Mouse (Mus musculus) heart, postnatal 36 days (tissue): ENCODE results near the gene Rmnd5b. TPM values are rescaled to one million over a fixed set of nuclear protein-coding genes. Genes with fewer than 3 reads are reported as not detected.
"Not testable (repeated sequence)": the region's sequence is repeated elsewhere in the genome, so short reads cannot be mapped to it uniquely, and the experiment has no call there.

Experiments used
- DNase-seq, 2 experiments: peaks; one replicate each; pipeline ENCODE4 v3.0.0; 2021 to 2022
- intact Hi-C: fragments of 180-260 bp; cut with DNase I; formaldehyde crosslinking; loops from one replicate; pipeline ENCODE4 v1.15.1; 2025
- total RNA-seq, 2 experiments: library from RNA; stranded (reverse); gene quantifications; 2 replicates each; pipeline ENCODE4 v1.2.3; 2021

Rmnd5b gene
- total RNA-seq, result 10 to 100 TPM; 14.5 to 16.0 TPM

DNA sequence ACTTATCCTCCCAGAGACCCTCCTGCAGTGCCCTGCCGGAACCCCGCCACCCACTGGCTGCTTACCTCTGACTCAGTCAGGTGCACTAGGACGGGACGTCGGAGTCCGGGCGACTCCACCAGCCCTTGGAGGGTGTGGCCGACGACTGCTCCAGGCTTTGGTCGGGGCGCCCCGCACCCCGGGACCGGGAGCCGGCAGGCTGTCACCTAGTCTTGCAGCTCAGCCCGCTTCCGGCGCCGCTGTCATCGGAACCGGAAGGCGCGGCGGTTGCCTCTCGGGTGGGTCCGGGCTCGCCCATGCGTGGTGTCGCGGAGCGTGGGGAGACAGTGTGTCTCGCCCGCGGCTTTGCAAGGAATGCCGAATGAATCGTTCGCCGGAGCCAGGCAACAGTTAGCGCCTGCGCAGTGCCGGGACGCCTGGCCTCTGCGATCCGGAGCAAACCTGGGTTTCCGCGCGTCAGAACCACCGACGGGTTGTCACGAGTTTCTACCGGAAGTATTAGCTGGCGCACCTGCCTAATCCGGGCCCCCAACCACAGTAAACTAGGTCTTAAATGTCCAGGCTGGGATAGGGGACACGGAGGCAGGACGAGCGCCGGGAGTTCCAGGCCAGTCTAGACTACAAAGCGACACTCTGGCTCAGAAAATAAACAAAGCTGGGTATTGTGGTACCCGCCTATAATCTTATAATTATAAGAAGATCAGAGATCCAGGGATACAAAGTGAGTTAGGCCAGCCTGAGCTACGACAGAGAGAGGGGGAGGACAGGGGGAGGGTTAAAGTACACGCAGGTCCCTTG, at the start of gene Rmnd5b:
TSS of gene Rmnd5b (minus strand) at position 372 of the 798 bp plus-strand sequence.
- intact Hi-C loops, result loop anchor here (5.0 kb wide), 1 partner anchor 47 kb away; no protein-coding TSS in a partner anchor
- DNase-seq, result peak; percentile 85 to 91

DNA sequence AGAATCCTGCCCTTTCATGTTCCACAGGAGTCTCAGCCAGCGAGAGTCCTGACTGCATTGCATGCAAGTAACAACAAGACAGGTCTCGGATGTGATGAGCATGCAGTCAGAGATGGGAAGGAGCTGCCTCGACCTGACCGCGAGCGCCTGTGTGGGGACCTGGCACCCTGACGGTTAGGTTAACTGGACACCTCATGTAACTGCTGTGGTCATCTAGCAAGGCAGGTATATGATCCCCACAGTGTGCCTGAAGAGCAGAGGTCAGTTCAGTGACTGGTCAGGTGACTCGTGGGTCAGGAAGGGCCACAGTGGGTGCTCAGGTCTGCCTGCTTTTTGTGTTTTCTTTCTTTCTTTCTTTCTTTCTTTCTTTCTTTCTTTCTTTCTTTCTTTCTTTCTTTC, 46.3 kb upstream of the Rmnd5b start:
- no peak for DNase-seq
- intact Hi-C loops, result loop anchor here (1.0 to 5.0 kb wide), 3 partner anchors 45 to 140 kb away; partner anchors contain the start of gene Rmnd5b

DNA sequence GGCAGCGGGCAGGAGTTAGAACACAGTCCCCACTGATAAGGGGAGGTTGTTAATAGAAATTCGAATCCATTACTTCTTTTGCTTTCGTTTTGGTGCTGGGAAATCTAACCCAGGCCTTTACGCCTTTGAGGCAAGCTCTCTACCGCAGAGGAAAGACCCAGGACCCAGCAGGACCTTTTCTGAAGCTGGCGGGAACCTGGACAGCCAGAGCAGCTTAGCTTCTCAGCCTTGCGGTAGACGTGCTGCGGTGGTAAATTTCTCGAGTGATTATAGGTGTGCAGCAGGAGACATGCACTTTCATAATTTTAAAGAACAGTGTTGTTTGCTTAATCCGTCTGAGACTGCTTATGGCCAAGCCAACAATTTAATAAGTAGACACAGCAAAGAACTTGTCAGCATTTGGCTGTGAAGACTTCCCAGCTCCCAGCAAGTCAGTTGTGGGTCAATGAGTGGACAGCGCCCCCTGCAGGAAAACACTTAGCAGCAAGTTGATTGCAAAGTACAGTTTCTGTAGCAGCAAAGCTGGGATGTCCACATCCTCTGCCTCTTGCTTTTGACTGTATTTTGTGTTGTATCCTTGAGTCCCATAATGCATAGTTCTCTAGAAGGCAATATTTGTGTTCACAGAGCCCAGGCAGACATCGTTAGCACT, 45.8 kb upstream of the Rmnd5b start:
- intact Hi-C loops, result loop anchor here (1.0 to 5.0 kb wide), 3 partner anchors 44 to 139 kb away; partner anchors contain the start of gene Rmnd5b
- peak; percentile 87 to 92 for DNase-seq

DNA sequence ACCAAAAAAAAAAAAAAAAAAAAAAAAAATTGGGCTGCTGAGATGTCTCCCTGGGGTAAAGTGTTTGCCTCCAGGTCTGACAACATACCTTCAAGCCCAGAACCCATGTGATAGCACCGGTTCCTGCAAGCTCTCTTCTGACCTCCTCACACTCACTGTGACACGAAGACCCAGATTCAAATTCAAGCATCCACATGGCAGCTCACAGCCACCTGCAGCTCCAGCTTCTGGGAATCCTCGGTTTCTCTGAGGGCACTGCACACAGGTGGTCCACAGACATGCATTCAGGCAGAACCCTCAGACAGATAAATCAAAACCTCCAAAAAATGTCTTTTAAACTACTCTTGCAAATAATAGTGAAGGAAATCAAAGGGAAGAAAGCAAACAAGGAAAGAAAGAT, 43.8 kb upstream of the Rmnd5b start:
- intact Hi-C loops, result no loop called here
- DNase-seq, result no peak

DNA sequence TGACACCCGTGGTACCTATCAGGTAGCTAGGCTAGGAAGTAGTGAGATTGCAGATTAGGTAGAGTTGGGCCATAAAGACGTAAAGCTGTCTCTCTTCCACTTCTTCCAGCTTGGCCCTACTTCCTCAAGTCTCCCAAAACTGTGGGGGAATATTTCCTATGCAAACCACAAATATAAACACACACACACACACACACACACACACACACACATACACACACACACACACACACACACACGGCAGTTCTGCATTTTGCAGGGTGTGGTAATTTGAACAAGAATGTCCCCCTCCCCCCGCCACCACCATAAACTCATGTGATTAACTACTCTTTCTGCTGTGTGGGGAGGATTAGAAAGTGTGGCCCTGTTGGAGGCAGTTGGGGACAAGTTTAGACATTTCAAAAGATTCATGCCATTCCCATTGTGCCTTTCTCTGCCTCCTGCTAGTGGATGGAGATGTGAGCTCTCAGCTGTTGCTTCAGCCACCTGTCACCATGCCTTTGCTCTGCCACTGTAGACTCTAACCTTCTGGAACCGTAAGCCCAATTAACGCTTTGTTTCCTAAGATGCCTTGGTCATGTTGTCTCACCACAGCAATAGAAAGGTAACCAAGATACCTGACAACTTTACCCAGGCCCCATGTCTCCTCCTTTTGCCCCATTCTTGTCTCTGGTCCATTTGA, 42.2 kb upstream of the Rmnd5b start:
- no peak for DNase-seq
- intact Hi-C loops, result no loop called here

DNA sequence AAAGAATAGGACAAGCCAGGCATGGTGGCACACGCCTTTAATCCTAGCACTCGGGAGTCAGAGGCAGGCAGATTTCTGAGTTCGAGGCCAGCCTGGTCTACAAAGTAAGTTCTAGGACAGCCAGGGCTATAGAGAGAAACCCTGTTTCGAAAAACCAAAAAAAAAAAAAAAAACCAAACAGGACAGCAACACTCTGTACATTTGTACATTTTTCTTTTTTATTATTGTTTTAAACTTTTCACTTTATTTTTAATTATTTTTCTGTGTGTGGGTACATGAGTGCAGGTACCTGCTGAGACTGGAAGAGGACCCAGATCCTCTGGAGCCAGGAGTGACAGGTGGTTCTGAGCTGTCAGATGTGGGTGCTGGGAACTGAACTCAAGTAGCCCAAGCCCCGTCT, 39.7 kb upstream of the Rmnd5b start:
- DNase-seq, result no peak
- intact Hi-C loops, result no loop called here

DNA sequence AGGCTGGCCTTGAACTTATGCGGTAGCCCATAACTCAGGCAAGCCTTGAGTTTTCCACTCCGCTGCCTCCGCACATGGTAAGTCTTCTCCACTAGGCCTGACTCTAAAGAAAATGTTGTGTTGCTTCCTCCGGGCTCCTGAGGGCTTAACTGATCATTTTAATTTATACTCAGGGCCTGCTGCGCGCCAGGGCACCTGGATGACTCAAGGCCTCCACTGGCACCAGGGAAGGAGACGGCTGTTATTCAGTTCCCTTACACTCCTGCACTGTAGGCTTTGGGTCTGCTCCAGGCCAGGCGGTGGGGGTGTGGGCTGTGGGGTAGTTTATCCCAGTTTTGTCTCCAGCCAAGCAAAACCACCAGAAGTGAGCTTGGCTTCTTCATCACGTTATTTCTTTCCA, 37.6 kb upstream of the Rmnd5b start:
- no peak for DNase-seq
- intact Hi-C loops, result no loop called here

DNA sequence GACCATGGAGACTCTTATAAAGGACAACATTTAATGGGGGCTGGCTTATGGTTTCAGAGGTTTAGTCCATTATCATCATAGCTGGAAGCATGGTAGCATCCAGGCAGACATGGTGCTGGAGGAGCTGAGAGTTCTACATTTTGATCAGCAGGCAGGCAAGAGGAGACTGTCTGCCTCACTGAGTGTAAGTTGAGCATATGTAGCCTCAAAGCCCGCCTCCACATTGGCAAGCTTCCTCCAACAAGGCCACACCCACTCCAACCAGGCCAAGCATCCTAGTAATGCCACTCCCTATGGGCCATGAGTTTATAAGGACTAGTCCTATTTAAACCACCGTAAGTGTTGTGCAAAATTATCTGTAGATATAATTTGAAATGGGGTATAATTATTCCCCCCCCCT, 35.7 kb upstream of the Rmnd5b start:
- no peak for DNase-seq
- intact Hi-C loops, result loop anchor here (2.0 kb wide), 1 partner anchor 15 kb away; no protein-coding TSS in a partner anchor

DNA sequence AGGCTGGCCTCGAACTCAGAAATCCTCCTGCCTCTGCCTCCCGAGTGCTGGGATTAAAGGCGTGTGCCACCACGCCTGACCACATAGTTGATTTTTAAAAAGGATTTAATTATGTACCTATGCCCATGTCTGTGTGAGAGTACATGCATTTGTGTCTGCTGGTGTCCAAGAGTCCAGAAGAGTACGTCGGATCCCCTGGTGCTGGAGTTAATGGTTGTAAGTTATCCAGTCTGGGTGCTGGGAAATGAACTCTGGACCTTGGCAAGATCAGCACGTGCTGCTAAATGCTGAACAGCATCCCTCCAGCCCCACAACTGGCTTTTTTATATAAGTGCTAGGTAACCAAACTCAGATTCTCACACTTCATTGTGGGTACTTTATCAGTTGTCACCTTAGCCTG, 35.1 kb upstream of the Rmnd5b start:
- intact Hi-C loops, result loop anchor here (2.0 kb wide), 1 partner anchor 14 kb away; no protein-coding TSS in a partner anchor
- DNase-seq, result no peak

DNA sequence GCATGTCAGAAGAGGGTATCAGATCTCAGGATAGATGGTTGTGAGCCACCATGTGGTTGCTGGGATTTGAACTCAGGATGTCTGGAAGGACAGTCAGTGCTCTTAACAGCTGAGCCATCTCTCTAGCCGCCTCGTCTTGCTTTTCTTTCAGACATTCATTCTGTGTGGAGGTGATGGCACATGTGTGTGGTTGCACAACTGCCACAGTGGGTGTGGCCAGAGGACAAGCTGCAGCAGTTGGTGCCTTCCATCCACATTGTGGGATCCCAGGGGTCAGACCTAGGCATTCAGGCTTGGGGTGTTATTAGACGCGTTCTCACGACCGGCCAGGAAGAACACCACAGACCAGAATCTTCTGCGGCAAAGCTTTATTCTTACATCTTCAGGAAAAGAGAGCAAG, 29.1 kb upstream of the Rmnd5b start:
- intact Hi-C loops, result not testable (repeated sequence)

DNA sequence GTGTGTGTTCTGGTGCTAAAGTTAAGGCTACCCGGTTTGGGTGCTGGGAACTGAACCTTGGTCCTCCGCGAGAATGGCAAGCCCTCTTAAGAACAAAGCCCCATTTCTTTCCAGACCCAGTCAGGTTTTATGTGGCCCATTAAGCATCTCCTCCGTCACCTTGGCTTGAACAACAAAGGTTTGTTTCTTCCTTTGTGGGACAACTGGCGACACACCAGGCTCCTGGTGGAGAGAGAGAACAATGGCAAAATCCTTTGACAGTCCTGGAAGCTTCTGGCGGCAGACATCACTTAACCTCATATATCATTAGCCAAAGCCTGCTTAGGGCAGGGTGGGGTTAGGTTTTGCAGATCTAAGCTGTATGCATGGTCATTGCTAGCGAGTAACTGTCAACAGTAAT, 26.9 kb upstream of the Rmnd5b start:
- intact Hi-C loops, result no loop called here
- no peak for DNase-seq

More for the DNA sequence above, 29.1 kb upstream of the Rmnd5b start:
- DNase-seq, result not testable (repeated sequence)

DNA sequence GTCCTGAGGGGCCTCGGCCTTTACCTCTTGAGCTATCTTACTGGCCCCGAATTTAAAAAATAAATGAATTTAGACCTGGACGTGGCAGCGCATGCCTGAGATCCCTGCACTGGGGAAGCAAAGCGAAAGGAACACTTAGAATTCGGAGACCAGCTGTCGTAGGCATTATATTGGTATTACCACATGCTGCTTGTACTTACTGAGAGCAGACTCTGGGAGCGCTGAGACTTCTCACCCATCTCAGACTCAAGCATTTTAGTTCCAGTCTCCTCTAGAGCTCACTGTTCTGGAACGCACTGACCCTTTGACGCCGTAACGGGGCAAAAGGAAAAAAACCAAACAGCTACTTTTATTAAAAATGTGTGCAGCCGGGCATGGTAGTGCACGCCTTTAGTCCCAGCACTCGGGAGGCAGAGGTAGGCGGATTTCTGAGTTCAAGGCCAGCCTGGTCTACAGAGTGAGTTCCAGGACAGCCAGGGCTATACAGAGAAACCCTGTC, 26.2 kb upstream of the Rmnd5b start:
- DNase-seq, result no peak
- intact Hi-C loops, result no loop called here

DNA sequence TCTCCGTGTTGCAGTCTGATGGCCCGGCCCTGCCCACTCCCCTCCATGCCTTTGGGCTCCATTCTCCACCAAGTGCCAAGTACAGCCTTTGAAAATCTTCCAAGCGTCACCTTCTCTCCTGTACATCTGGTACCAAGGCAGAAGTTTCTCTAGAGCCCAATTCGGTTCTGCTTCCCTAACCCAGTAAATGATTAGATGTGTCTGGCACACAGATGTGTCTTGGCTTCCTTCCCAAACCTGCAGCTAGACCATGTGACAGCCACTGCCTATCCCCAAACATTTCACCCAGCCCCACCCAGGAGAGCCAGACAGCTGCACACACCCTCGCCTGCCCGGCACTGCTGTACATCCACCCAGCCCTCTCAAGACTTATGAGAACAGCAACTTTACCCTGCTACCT, 23.0 kb upstream of the Rmnd5b start:
- peak in 1 of 2 experiments; percentile 26 for DNase-seq
- intact Hi-C loops, result no loop called here

DNA sequence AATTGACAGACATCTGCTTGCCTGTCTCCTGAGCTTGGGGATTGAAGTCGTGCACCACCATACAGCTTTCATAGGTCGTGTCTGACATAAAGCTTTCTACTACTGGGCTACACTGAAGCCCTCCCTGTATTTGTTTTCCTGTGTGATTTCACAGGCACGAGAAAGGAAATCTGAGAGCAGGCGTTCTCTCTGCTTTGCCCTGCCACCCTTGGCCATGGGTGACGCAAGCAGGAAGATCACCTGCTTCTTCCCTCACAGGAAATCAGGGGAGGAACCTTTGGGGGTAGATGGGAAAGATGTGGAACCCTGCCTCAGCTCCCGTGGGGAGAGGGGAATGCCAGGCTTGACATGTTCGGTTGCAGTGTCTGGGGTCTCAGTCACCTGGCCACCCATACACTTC, 22.6 kb upstream of the Rmnd5b start:
- no peak for DNase-seq
- intact Hi-C loops, result no loop called here

DNA sequence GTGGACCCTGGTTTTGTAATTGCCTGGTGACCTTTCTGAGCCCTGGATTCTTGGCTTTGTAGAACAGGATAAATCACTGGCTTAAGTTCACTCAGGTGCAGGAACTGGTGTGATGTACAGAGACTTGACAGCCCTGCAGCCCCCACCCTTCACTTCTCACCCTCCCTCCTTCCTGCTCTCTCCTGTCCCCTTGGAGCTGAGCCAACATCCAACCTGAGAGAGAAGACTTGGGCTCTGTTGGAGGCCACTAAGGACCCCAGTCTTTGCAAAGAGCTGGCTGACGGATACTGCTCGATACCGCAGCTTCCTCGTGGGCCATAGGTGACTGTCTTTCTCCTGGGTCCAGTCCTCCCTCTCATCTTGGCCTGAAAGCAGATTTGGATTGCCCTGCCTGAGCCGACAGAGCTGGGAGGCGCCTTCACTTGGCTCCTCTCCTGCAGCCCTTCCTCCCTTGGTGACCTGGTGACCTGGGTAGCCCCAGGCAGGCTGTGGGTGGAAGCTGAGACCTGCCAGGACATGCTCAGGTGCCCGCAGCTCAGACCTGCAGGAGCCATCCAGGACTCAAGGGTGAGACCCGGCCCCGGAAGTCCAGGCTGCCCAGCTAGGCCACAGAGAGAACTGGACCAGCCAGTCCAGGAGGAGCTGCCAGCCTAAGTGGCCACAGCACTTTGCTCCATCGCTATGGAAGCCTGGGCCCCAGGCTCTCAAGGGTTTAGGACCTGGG, 21.3 kb upstream of the Rmnd5b start:
- DNase-seq, result no peak
- intact Hi-C loops, result loop anchor here (2.0 kb wide), 1 partner anchor 14 kb away; no protein-coding TSS in a partner anchor

DNA sequence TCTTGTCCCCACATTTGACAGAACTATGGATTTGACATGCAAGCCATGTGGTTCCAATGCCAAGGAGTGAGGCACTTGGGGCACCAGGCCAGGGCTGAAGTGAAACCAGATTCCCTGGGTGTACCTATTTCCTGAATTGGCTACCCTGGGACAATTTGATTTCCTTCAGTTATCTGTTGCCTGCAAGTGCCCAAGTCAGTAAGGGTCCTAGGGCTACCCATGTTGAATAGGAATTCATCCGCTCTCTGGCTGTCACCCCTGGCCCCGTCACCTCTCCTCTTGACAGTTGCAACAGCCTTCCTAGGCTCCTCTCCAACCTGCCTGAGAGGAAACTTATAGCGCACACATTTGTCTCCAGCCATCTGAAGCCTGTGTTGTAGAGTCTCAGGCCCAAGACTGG, 19.2 kb upstream of the Rmnd5b start:
- intact Hi-C loops, result no loop called here
- no peak for DNase-seq

DNA sequence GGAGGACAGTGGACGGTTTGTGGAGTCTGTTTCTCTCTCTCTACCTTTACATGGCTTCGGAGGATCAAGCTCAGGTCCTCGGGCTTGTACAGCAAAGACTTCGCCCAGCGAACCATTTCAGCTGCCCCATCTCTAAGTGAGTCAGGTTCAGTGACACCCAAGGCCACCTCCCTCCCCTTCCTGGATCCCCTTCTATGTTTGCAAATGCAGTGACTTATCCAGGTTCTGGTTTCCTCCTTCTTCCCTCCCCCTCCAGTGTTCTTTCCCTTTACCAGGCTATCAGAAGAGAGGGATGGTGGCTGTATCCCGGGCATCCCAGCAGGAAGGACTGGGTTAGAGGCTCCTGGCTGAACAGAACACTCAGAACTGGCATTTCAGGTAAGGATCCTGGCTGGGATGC, 18.0 kb upstream of the Rmnd5b start:
- intact Hi-C loops, result no loop called here
- DNase-seq, result no peak

DNA sequence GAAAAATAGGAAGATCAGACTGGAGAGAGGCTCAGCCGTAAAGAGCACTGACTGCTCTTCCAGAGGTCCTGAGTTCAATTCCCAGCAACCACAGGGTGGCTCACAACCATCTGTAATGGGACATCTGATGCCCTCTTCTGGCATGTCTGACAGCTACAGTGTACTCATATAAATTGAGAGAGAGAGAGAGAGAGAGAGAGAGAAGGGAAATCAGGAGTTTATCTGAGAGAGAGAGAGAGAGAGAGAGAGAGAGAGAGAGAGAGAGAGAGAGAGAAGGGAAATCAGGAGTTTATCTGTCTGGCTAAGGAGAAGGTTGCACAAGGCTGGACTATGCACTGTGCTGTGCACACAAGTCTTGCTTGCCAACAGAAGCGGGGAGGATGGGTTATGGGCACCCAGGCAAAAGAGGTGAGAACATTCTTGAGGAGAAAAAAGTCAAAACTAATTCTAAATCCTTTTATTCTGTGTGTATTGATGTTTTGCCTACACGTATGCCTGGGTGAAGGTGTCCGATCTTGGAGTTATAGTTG, 17.3 kb upstream of the Rmnd5b start:
- intact Hi-C loops, result no loop called here
- DNase-seq, result no peak

DNA sequence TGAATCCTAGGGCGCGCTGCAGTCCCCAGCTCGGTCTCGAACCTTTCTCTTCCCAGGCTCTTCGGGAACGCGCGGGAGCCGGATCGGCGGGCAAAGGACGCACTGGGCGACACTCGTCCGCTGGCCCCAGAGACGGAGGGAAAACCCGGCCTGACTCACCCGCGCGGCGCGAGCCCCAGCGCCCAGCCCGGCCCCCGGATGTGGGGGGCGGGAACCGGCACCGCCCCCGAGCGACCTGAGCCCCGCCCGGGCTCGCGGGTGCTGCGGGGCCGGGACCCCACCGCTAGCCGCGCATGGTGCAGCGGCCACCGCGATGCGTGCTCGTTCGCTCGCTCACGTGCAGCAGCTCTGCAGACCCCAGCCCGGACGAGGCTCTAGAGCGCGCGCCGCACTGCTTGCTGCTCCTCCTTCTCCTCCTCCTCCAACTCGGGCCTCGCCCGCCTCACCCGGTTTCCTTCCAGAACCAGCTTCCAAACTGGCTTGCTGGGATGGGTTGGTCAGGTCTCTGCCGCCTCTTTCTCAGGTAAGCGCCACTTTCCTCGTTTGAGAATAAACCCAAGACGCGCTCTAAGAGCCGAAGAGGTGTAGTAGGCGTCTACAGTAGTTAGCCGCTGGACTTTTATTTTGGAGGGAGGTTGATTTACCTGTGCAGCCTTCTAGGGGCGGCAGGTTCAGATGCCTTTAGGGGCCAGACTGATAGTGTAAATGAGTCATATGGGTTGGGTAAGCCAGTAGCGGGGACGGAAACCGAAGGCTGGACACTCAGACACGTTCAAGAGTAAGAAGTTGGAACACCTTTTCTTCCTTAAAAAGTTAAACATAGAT, 15.2 kb upstream of the Rmnd5b start, which contains the start of the genes N4bp3 and D930048N14Rik:
TSS of gene N4bp3 (minus strand) at position 152 of the 825 bp plus-strand sequence.
TSS of gene D930048N14Rik (plus strand) at position 264 of the 825 bp plus-strand sequence.
- intact Hi-C loops, result loop anchor here (1.0 kb wide), 1 partner anchor 31 kb away; no protein-coding TSS in a partner anchor
- DNase-seq, result peak; percentile 80 to 83
